Mouse (Mus musculus): Measurements from ENCODE around the gene Slco3a1. TPM values are rescaled to one million over a fixed set of nuclear protein-coding genes. Genes with fewer than 3 reads are reported as not detected.

Gene Slco3a1
- total and polyA plus RNA-seq, 3 experiments = 0.04 to 0.35 TPM; not detected in 1

DNA sequence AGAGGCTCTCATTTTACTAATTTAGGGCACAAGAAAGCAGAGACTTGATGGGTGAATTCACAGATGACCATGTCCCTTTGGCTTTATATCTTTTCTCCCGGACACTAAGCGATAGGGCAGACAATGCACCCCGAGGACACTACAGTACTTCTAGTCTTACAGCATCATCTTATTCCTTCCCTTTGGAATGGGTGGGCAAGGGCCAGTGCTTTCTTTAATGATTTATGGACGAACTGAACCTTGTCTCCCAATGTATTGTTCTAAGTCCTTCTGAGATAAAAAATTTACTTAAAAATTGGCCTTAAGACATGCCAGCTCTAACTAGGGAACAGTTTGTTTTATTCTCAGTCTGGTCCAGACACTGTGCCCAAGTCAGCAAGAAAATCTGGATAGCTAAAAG lies 134.9 kb downstream of the Slco3a1 start:
- H3K79me2 ChIP-seq (replicated peaks; ENCODE audit: control insufficient read depth, extremely low read depth, insufficient read depth, poor library complexity, severe bottlenecking) = no peaks in the 10 kb centered on the region
- in situ Hi-C loops (cut with MboI; ENCODE audit: low pct_ligation_motif_present, low pct_unique_long_range_greater_than_20kb, low sequenced_read_pairs) = loop anchor here (10.0 kb wide), 1 partner anchor 285 kb away; no protein-coding TSS in a partner anchor
- TF ChIP-seq ETS1 (conservative IDR thresholded peaks at IDR 0.05; ENCODE audit: low read depth, low read length) (no peak), ZKSCAN1 (IDR thresholded peaks at IDR 0.05; ENCODE audit: borderline replicate concordance, low read depth, low read length) (no peak), EP300 (IDR thresholded peaks at IDR 0.05; ENCODE audit: low read length) (no peak), GABPA (IDR thresholded peaks at IDR 0.05; ENCODE audit: insufficient replicate concordance, low read depth, low read length) (no peak), ZMIZ1 (IDR thresholded peaks at IDR 0.05; ENCODE audit: low read depth, low read length) (no peak), MXI1 (IDR thresholded peaks at IDR 0.05; ENCODE audit: low read depth, low read length) (no peak), CHD2 (IDR thresholded peaks at IDR 0.05; ENCODE audit: low read length) (no peak), IRF4 (IDR thresholded peaks at IDR 0.05; ENCODE audit: low read depth, low read length) (no peak), CTCF (conservative IDR thresholded peaks at IDR 0.05 in 1 of 2, IDR thresholded peaks at IDR 0.05 in 1 of 2; ENCODE audit: low read depth in 2 of 2, low read length in 2 of 2) (no peak), MEF2A (IDR thresholded peaks at IDR 0.05; ENCODE audit: borderline replicate concordance, low read depth, low read length) (no peak), UBTF (IDR thresholded peaks at IDR 0.05; ENCODE audit: low read depth, low read length) (no peak), ZNF384 (IDR thresholded peaks at IDR 0.05; ENCODE audit: low read depth, low read length) (no peak), SIN3A (IDR thresholded peaks at IDR 0.05; ENCODE audit: low read length) (no peak)
- no peaks in the 10 kb centered on the region for H3K4me1 ChIP-seq (ENCODE audit: control insufficient read depth in 1 of 2, insufficient read depth in 2 of 2)
- no peak overlapping the region for H3K4me3 ChIP-seq (replicated peaks in 1 of 3; ENCODE audit: low read depth in 2 of 3, low read length in 2 of 3, poor library complexity in 1 of 3)
- no peak overlapping the region for H3K4me2 ChIP-seq (ENCODE audit: insufficient read depth, low read depth, poor library complexity, severe bottlenecking)
- H3K27me3 ChIP-seq (replicated peaks) = no peaks in the 10 kb centered on the region
- DNase-seq (ENCODE audit: extremely low read depth) = no peak
- H3K36me3 ChIP-seq (replicated peaks in 1 of 2; ENCODE audit: control insufficient read depth in 1 of 2, insufficient read depth in 1 of 2, low read length in 1 of 2) = no peaks in the 10 kb centered on the region
- H3K9me3 ChIP-seq (replicated peaks; ENCODE audit: low read length) = peaks cover 26% of the 10 kb centered on the region
- H3K27ac ChIP-seq (ENCODE audit: insufficient read depth, low read depth) = no peak overlapping the region
- dilution Hi-C loops (cut with MboI; ENCODE audit: extremely low pct_ligation_motif_present, extremely low pct_unique_long_range_greater_than_20kb, low sequenced_read_pairs) = no loop called here
- no peak overlapping the region for H3K9ac ChIP-seq (ENCODE audit: insufficient read depth, low read depth)

DNA sequence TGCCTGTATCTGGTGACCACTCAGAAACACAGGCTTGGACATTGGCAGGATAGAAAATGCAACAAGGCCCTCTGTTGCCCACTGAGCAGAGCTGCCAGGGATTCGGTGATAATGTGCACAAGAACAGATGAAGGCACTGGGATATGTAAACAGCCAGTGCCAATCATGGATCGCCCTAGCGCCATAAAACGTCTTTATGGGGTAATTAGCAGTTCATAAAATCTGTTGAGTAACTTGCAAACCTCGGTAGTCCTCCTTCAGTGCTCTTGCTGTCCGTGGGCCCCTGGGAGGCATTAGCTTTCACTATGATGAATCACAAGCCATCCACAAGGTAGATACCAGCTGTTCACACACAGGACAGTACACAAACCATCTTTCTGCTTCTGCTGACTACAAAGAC lies 137.6 kb downstream of the Slco3a1 start:
- in situ Hi-C loops (cut with MboI; ENCODE audit: low pct_ligation_motif_present, low pct_unique_long_range_greater_than_20kb, low sequenced_read_pairs) = no loop called here
- dilution Hi-C loops (cut with MboI; ENCODE audit: extremely low pct_ligation_motif_present, extremely low pct_unique_long_range_greater_than_20kb, low sequenced_read_pairs) = no loop called here
- Histone ChIP-seq H3K4me1 (ENCODE audit: control insufficient read depth in 1 of 2, insufficient read depth in 2 of 2) (no peaks in the 10 kb centered on the region), H3K9ac (ENCODE audit: insufficient read depth, low read depth) (no peak overlapping the region), H3K36me3 (replicated peaks in 1 of 2; ENCODE audit: control insufficient read depth in 1 of 2, insufficient read depth in 1 of 2, low read length in 1 of 2) (no peaks in the 10 kb centered on the region), H3K9me3 (replicated peaks; ENCODE audit: low read length) (peaks cover 30% of the 10 kb centered on the region), H3K27me3 (replicated peaks) (no peaks in the 10 kb centered on the region), H3K27ac (ENCODE audit: insufficient read depth, low read depth) (no peak overlapping the region), H3K4me2 (ENCODE audit: insufficient read depth, low read depth, poor library complexity, severe bottlenecking) (no peak overlapping the region), H3K79me2 (replicated peaks; ENCODE audit: control insufficient read depth, extremely low read depth, insufficient read depth, poor library complexity, severe bottlenecking) (no peaks in the 10 kb centered on the region), H3K4me3 (replicated peaks in 1 of 3; ENCODE audit: low read depth in 2 of 3, low read length in 2 of 3, poor library complexity in 1 of 3) (no peak overlapping the region)
- no peak for DNase-seq (ENCODE audit: extremely low read depth)
- TF ChIP-seq NELFE (IDR thresholded peaks at IDR 0.05; ENCODE audit: low read depth, low read length) = no peak
- TF ChIP-seq MAZ (IDR thresholded peaks at IDR 0.05; ENCODE audit: low read depth, low read length) = no peak
- no peak for TF ChIP-seq ELF1 (IDR thresholded peaks at IDR 0.05; ENCODE audit: low read depth, low read length)
- no peak for TF ChIP-seq ETS1 (conservative IDR thresholded peaks at IDR 0.05; ENCODE audit: low read depth, low read length)
- no peak for TF ChIP-seq RCOR1 (conservative IDR thresholded peaks at IDR 0.05; ENCODE audit: low read depth, low read length)
- no peak for TF ChIP-seq JUND (conservative IDR thresholded peaks at IDR 0.05; ENCODE audit: low read depth, low read length)
- TF ChIP-seq RAD21 (IDR thresholded peaks at IDR 0.05; ENCODE audit: low read depth, low read length) = no peak
- no peak for TF ChIP-seq HCFC1 (IDR thresholded peaks at IDR 0.05; ENCODE audit: low read depth, low read length)
- no peak for TF ChIP-seq MYC (IDR thresholded peaks at IDR 0.05; ENCODE audit: low read depth, low read length)
- no peak for TF ChIP-seq ZMIZ1 (IDR thresholded peaks at IDR 0.05; ENCODE audit: low read depth, low read length)
- no peak for TF ChIP-seq CHD2 (IDR thresholded peaks at IDR 0.05; ENCODE audit: low read length)
- no peak for TF ChIP-seq IRF4 (IDR thresholded peaks at IDR 0.05; ENCODE audit: low read depth, low read length)
